Mouse (Mus musculus) intestine, postnatal 0 days (tissue): ENCODE results near the gene Cd209f. TPM values are rescaled to one million over a fixed set of nuclear protein-coding genes. Genes with fewer than 3 reads are reported as not detected.

Experiments used
- polyA plus RNA-seq: library from polyadenylated mRNA; unstranded; fragments of >200 nt; fragmentation: Nextera tagmentation; extraction: Ambion mirVana; gene quantifications from 2 replicates; pipeline ENCODE4 v1.2.1, GENCODE M21; 2015

The Cd209f gene
- polyA plus RNA-seq, 1 experiment from 2014 or later = not detected

Other genes with a start within 250 kb of the Cd209f start
- not detected in 2 replicates for gene Cd209d, start 227.3 kb downstream of the Cd209f start, polyA plus RNA-seq
- 0.13 and 0.30 TPM in 2 replicates for gene Cd209b, start 179.0 kb downstream of the Cd209f start, polyA plus RNA-seq
- gene Cd209c, start 151.1 kb downstream of the Cd209f start, polyA plus RNA-seq = 0.13 TPM in 1 of 2 replicates, not detected in the other
- not detected in 2 replicates for gene Cd209g, start 28.3 kb upstream of the Cd209f start, polyA plus RNA-seq
- gene Evi5l, start 60.7 kb upstream of the Cd209f start, polyA plus RNA-seq = 6.6 and 8.3 TPM in 2 replicates
- 0.99 and 1.1 TPM in 2 replicates for gene Prr36, start 111.6 kb upstream of the Cd209f start, polyA plus RNA-seq
- gene Lrrc8e, start 121.0 kb upstream of the Cd209f start, polyA plus RNA-seq = 2.8 and 3.3 TPM in 2 replicates
- gene Map2k7, start 132.9 kb upstream of the Cd209f start, polyA plus RNA-seq = 14.3 and 16.6 TPM in 2 replicates
- gene Gm49320, start 133.0 kb upstream of the Cd209f start, polyA plus RNA-seq = 0.20 and 0.74 TPM in 2 replicates
- gene Tgfbr3l, start 142.4 kb upstream of the Cd209f start, polyA plus RNA-seq = 0.87 and 2.1 TPM in 2 replicates
- gene Snapc2, start 147.2 kb upstream of the Cd209f start, polyA plus RNA-seq = 21.5 and 22.2 TPM in 2 replicates
- 27.4 and 29.4 TPM in 2 replicates for gene Ctxn1, start 153.4 kb upstream of the Cd209f start, polyA plus RNA-seq
- gene Timm44, start 170.1 kb upstream of the Cd209f start, polyA plus RNA-seq = 33.7 and 35.5 TPM in 2 replicates
- 190 and 217 TPM in 2 replicates for gene Ccl25, start 219.4 kb upstream of the Cd209f start, polyA plus RNA-seq
- gene Elavl1, start 219.6 kb upstream of the Cd209f start, polyA plus RNA-seq = 64.8 and 73.4 TPM in 2 replicates